In genomic region chr6:113392015-113392386, GRCm38 (mm10) we compare ENCODE assay signal across 9 mouse cellular contexts. TPM values are rescaled to one million over a fixed set of nuclear protein-coding genes. Genes with fewer than 3 reads are reported as not detected.
A peak's percentile ranks its signal among the peaks of the same experiment; 100 is the strongest.
DNase-seq lines count a peak whose midpoint lies in the region; ATAC-seq and TF ChIP-seq lines count a peak whose summit lies in the region.
"Had no signal": no experiment of that assay in that cellular context is flagged by ENCODE, and none has a peak within 500 bp of the region (broad histone marks: within the 10 kb centered on the region; RNA-seq: fewer than 3 reads in every experiment).

No protein-coding gene starts in this region.

- H3K27me3 ChIP-seq in forebrain, embryonic 13.5 days: no peaks in the 10 kb centered on the region
- no peaks in the 10 kb centered on the region for H3K27me3 ChIP-seq in limb, embryonic 11.5 days (ENCODE audit: control insufficient read depth, insufficient read depth, low read length)
- no peaks in the 10 kb centered on the region for H3K27me3 ChIP-seq in neural tube, embryonic 13.5 days

- H3K4me3 ChIP-seq in layer of hippocampus, adult 2 months: peak overlapping the region; percentile 59
- peak overlapping the region; percentile 48 for H3K4me3 ChIP-seq in forebrain, embryonic 13.5 days
- H3K4me3 ChIP-seq in limb, embryonic 11.5 days (ENCODE audit: low read depth, low read length): peak overlapping the region; percentile 42
- peak overlapping the region; percentile 44 for H3K4me3 ChIP-seq in neural tube, embryonic 13.5 days

- intact Hi-C loops in left cerebral cortex, postnatal 4 days (cut with DNase I): no loop called here

- peaks cover 20% of the 10 kb centered on the region for H3K4me1 ChIP-seq in forebrain, embryonic 13.5 days
- peaks cover 4% of the 10 kb centered on the region; the same call in 1 of the 2 replicates for H3K4me1 ChIP-seq in limb, embryonic 11.5 days (ENCODE audit: control insufficient read depth, insufficient read depth, low read length)
- H3K4me1 ChIP-seq in neural tube, embryonic 13.5 days (replicated peaks): peaks cover 25% of the 10 kb centered on the region

- peak overlapping the region; percentile 74 for H3K9ac ChIP-seq in forebrain, embryonic 13.5 days
- H3K9ac ChIP-seq in limb, embryonic 11.5 days (ENCODE audit: low read length): peak overlapping the region; percentile 81
- H3K9ac ChIP-seq in neural tube, embryonic 13.5 days: peak overlapping the region; percentile 75

- 0 out of 2 replicates have a peak, but pooled peaks cover 4% of the 10 kb centered on the region for H3K9me3 ChIP-seq in forebrain, embryonic 13.5 days (replicated peaks)
- H3K9me3 ChIP-seq in limb, embryonic 11.5 days (ENCODE audit: control insufficient read depth, low read length): no peaks in the 10 kb centered on the region
- no peaks in the 10 kb centered on the region for H3K9me3 ChIP-seq in neural tube, embryonic 13.5 days

- peak overlapping the region; percentile 95 for H3K27ac ChIP-seq in layer of hippocampus, adult 2 months
- peak overlapping the region; percentile 52 for H3K27ac ChIP-seq in forebrain, embryonic 13.5 days
- no peak overlapping the region for H3K27ac ChIP-seq in limb, embryonic 11.5 days (replicated peaks; ENCODE audit: low read depth, low read length)
- peak overlapping the region; percentile 81 for H3K27ac ChIP-seq in neural tube, embryonic 13.5 days (replicated peaks)

- no peak for DNase-seq in layer of hippocampus, adult 2 months (ENCODE audit: low spot score in 2 of 2)
- DNase-seq in layer of hippocampus, postnatal 10 days (ENCODE audit: low spot score in 2 of 2): no peak
- no peak for DNase-seq in limb, embryonic 11.5 days (ENCODE audit: low spot score)
- DNase-seq in left cerebral cortex, postnatal 4 days: no peak
- DNase-seq in layer of hippocampus, postnatal 36 days: no peak
- no peak for DNase-seq in MN1 (ENCODE audit: low spot score)

- H3K36me3 ChIP-seq in forebrain, embryonic 13.5 days (ENCODE audit: poor library complexity, severe bottlenecking): peaks cover 52% of the 10 kb centered on the region
- peaks cover 9% of the 10 kb centered on the region; the same call in 1 of the 2 replicates for H3K36me3 ChIP-seq in limb, embryonic 11.5 days (ENCODE audit: control insufficient read depth, insufficient read depth, low read length)
- peaks cover 56% of the 10 kb centered on the region for H3K36me3 ChIP-seq in neural tube, embryonic 13.5 days

- no peak for TF ChIP-seq CTCF in layer of hippocampus, adult 2 months (conservative IDR thresholded peaks at IDR 0.05)

- peak; percentile 25 for ATAC-seq in forebrain, embryonic 13.5 days
- ATAC-seq in limb, embryonic 11.5 days (ENCODE audit: insufficient number of reproducible peaks, low FRiP score, low TSS enrichment, low read depth): no peak
- peak; percentile 17; the same call in 1 of the 2 replicates for ATAC-seq in neural tube, embryonic 13.5 days (ENCODE audit: low read depth)

- 24% methylated on average over 10 of the region's 10 CpGs for WGBS in forebrain, embryonic 13.5 days
- WGBS in limb, embryonic 11.5 days: 32% methylated on average over 10 of the region's 10 CpGs
- 22% methylated on average over 10 of the region's 10 CpGs for WGBS in neural tube, embryonic 13.5 days

- peak overlapping the region; percentile 85 for H3K4me2 ChIP-seq in forebrain, embryonic 13.5 days
- H3K4me2 ChIP-seq in limb, embryonic 11.5 days (ENCODE audit: low read depth, severe bottlenecking): peak overlapping the region; percentile 97
- peak overlapping the region; percentile 84 for H3K4me2 ChIP-seq in neural tube, embryonic 13.5 days

RNA-seq across cellular contexts. Expression of gene Ttll3, which starts 2.9 kb away (rescaled TPM):
- total RNA-seq in layer of hippocampus, adult 2 months (2021): 10 to 100 TPM; 15.5 to 23.2 TPM
- total RNA-seq in layer of hippocampus, postnatal 10 days (2021): 10 to 100 TPM; 11.2 to 13.2 TPM
- polyA plus RNA-seq in forebrain, embryonic 13.5 days (2015; fragmentation: Nextera tagmentation; extraction: Ambion mirVana): 6.7 and 7.6 TPM in 2 replicates
- polyA plus RNA-seq in limb, embryonic 11.5 days (2014; fragmentation: Nextera tagmentation; extraction: Ambion mirVana): 2.1 and 3.0 TPM in 2 replicates
- polyA plus RNA-seq in neural tube, embryonic 13.5 days (2015; fragmentation: Nextera tagmentation; extraction: Ambion mirVana): 9.9 and 11.3 TPM in 2 replicates
- 10 to 100 TPM; 12.4 to 14.1 TPM for total RNA-seq in left cerebral cortex, postnatal 4 days (2021)
- 10 to 100 TPM; 17.8 to 19.3 TPM for total RNA-seq in layer of hippocampus, postnatal 36 days (2021)

RNA-seq across cellular contexts. Expression of gene Arpc4, which starts 14.1 kb away (rescaled TPM):
- total RNA-seq in layer of hippocampus, adult 2 months (2021): 100 to 1,000 TPM; 308 to 330 TPM
- 100 to 1,000 TPM; 324 to 337 TPM for total RNA-seq in layer of hippocampus, postnatal 10 days (2021)
- polyA plus RNA-seq in forebrain, embryonic 13.5 days (2015; fragmentation: Nextera tagmentation; extraction: Ambion mirVana): 368 and 377 TPM in 2 replicates
- 186 and 197 TPM in 2 replicates for polyA plus RNA-seq in limb, embryonic 11.5 days (2014; fragmentation: Nextera tagmentation; extraction: Ambion mirVana)
- 375 and 421 TPM in 2 replicates for polyA plus RNA-seq in neural tube, embryonic 13.5 days (2015; fragmentation: Nextera tagmentation; extraction: Ambion mirVana)
- total RNA-seq in left cerebral cortex, postnatal 4 days (2021): 100 to 1,000 TPM; 288 to 299 TPM
- total RNA-seq in layer of hippocampus, postnatal 36 days (2021): 100 to 1,000 TPM; 296 to 329 TPM

RNA-seq across cellular contexts. Expression of gene Tada3, which starts 14.3 kb away (rescaled TPM):
- 10 to 100 TPM; 50.5 to 53.5 TPM for total RNA-seq in layer of hippocampus, adult 2 months (2021)
- 10 to 100 TPM; 51.0 to 58.4 TPM for total RNA-seq in layer of hippocampus, postnatal 10 days (2021)
- 65.4 and 70.6 TPM in 2 replicates for polyA plus RNA-seq in forebrain, embryonic 13.5 days (2015; fragmentation: Nextera tagmentation; extraction: Ambion mirVana)
- 52.6 and 53.7 TPM in 2 replicates for polyA plus RNA-seq in limb, embryonic 11.5 days (2014; fragmentation: Nextera tagmentation; extraction: Ambion mirVana)
- 63.8 and 64.5 TPM in 2 replicates for polyA plus RNA-seq in neural tube, embryonic 13.5 days (2015; fragmentation: Nextera tagmentation; extraction: Ambion mirVana)
- total RNA-seq in left cerebral cortex, postnatal 4 days (2021): 10 to 100 TPM; 64.4 to 68.2 TPM
- 10 to 100 TPM; 53.4 to 56.1 TPM for total RNA-seq in layer of hippocampus, postnatal 36 days (2021)

RNA-seq across cellular contexts. Expression of gene Rpusd3, which starts 27.1 kb away (rescaled TPM):
- total RNA-seq in layer of hippocampus, adult 2 months (2021): 10 to 100 TPM; 40.2 to 44.4 TPM
- 10 to 100 TPM; 21.3 to 26.9 TPM for total RNA-seq in layer of hippocampus, postnatal 10 days (2021)
- polyA plus RNA-seq in forebrain, embryonic 13.5 days (2015; fragmentation: Nextera tagmentation; extraction: Ambion mirVana): 20.8 and 24.4 TPM in 2 replicates
- polyA plus RNA-seq in limb, embryonic 11.5 days (2014; fragmentation: Nextera tagmentation; extraction: Ambion mirVana): 34.9 and 39.0 TPM in 2 replicates
- polyA plus RNA-seq in neural tube, embryonic 13.5 days (2015; fragmentation: Nextera tagmentation; extraction: Ambion mirVana): 19.2 and 19.7 TPM in 2 replicates
- 10 to 100 TPM; 14.4 to 15.2 TPM for total RNA-seq in left cerebral cortex, postnatal 4 days (2021)
- total RNA-seq in layer of hippocampus, postnatal 36 days (2021): 10 to 100 TPM; 31.1 to 32.4 TPM

RNA-seq across cellular contexts. Expression of gene Cidec, which starts 43.6 kb away (rescaled TPM):
- not detected for total RNA-seq in layer of hippocampus, adult 2 months (2021)
- total RNA-seq in layer of hippocampus, postnatal 10 days (2021): not detected
- not detected in 2 replicates for polyA plus RNA-seq in forebrain, embryonic 13.5 days (2015; fragmentation: Nextera tagmentation; extraction: Ambion mirVana)
- not detected in 2 replicates for polyA plus RNA-seq in limb, embryonic 11.5 days (2014; fragmentation: Nextera tagmentation; extraction: Ambion mirVana)
- polyA plus RNA-seq in neural tube, embryonic 13.5 days (2015; fragmentation: Nextera tagmentation; extraction: Ambion mirVana): not detected in 2 replicates
- total RNA-seq in left cerebral cortex, postnatal 4 days (2021): not detected
- not detected for total RNA-seq in layer of hippocampus, postnatal 36 days (2021)
- total RNA-seq: left cerebral cortex, postnatal 14 days had no signal
